8 mouse cellular contexts compared by ENCODE assay signal in genomic region chr11:115490441-115491355, GRCm38 (mm10). TPM values are rescaled to one million over a fixed set of nuclear protein-coding genes. Genes with fewer than 3 reads are reported as not detected.
DNase-seq lines count a peak whose midpoint lies in the region; ATAC-seq and TF ChIP-seq lines count a peak whose summit lies in the region.

No protein-coding gene starts in this region.

- peak overlapping the region; percentile 53 for H3K9ac ChIP-seq in heart, embryonic 15.5 days
- H3K9ac ChIP-seq in MEL (ENCODE audit: control insufficient read depth, low read depth, low read length, poor library complexity, severe bottlenecking): peak overlapping the region; percentile 74
- peak overlapping the region; percentile 83 for H3K9ac ChIP-seq in forebrain, embryonic 11.5 days (ENCODE audit: low read length)
- H3K9ac ChIP-seq in liver, embryonic 12.5 days: peak overlapping the region; percentile 81

- peak overlapping the region; percentile 85 for H3K4me2 ChIP-seq in heart, embryonic 15.5 days
- H3K4me2 ChIP-seq in forebrain, embryonic 11.5 days (ENCODE audit: low read depth, low read length, severe bottlenecking): peak overlapping the region; percentile 87
- H3K4me2 ChIP-seq in liver, embryonic 12.5 days: peak overlapping the region; percentile 93

- H3K79me2 ChIP-seq in MEL (ENCODE audit: control insufficient read depth, insufficient read depth, low read length, poor library complexity): peaks cover 13% of the 10 kb centered on the region

- H3K27me3 ChIP-seq in heart, embryonic 15.5 days: no peaks in the 10 kb centered on the region
- H3K27me3 ChIP-seq in MEL (ENCODE audit: control insufficient read depth in 1 of 2, insufficient read depth in 2 of 2, low read length in 2 of 2): no peaks in the 10 kb centered on the region
- no peaks in the 10 kb centered on the region for H3K27me3 ChIP-seq in forebrain, embryonic 11.5 days (ENCODE audit: control insufficient read depth, insufficient read depth, low read length)
- H3K27me3 ChIP-seq in liver, embryonic 12.5 days (replicated peaks): no peaks in the 10 kb centered on the region

- no peak for TF ChIP-seq CTCF in MEL (IDR thresholded peaks at IDR 0.05 in 2 of 3, conservative IDR thresholded peaks at IDR 0.05 in 1 of 3; ENCODE audit: control insufficient read depth in 1 of 3, insufficient read depth in 1 of 3, low read depth in 2 of 3, low read length in 3 of 3, poor library complexity in 1 of 3, severe bottlenecking in 1 of 3)

- no peak for DNase-seq in heart, postnatal 25 days (ENCODE audit: low spot score)
- DNase-seq in MEL (ENCODE audit: low read depth, low spot score) (no peak), MN1 (ENCODE audit: low spot score) (no peak)
- DNase-seq in forebrain, embryonic 11.5 days (ENCODE audit: low spot score): no peak
- DNase-seq in left cerebral cortex, postnatal 4 days: no peak
- no peak for DNase-seq in spleen, postnatal 4 days (ENCODE audit: low spot score in 2 of 2)

- ATAC-seq in heart, embryonic 15.5 days (replicated peaks; ENCODE audit: insufficient number of reproducible peaks, insufficient read depth, low FRiP score, low read depth): no peak
- ATAC-seq in forebrain, embryonic 11.5 days (replicated peaks; ENCODE audit: low FRiP score): peak; percentile 68
- ATAC-seq in liver, embryonic 12.5 days: peak; percentile 20

- TF ChIP-seq POLR2A in MEL (IDR thresholded peaks at IDR 0.05; ENCODE audit: control insufficient read depth in 1 of 2, insufficient read depth in 1 of 2, low read depth in 1 of 2, low read length in 2 of 2, poor library complexity in 1 of 2): no peak

- H3K4me1 ChIP-seq in heart, embryonic 15.5 days (replicated peaks): peaks cover 16% of the 10 kb centered on the region
- peaks cover 2 to 12% of the 10 kb centered on the region in 2 experiments; a peak in 3 of 4 replicates for H3K4me1 ChIP-seq in MEL (ENCODE audit: control insufficient read depth in 1 of 2, insufficient read depth in 2 of 2, low read length in 2 of 2)
- H3K4me1 ChIP-seq in forebrain, embryonic 11.5 days (replicated peaks; ENCODE audit: control insufficient read depth, insufficient read depth, low read length): peaks cover 3% of the 10 kb centered on the region; the same call in 1 of the 2 replicates
- peaks cover 25% of the 10 kb centered on the region for H3K4me1 ChIP-seq in liver, embryonic 12.5 days

- 27% methylated on average over 25 of the region's 25 CpGs for WGBS in heart, embryonic 15.5 days
- 25% methylated on average over 25 of the region's 25 CpGs for WGBS in forebrain, embryonic 11.5 days
- WGBS in liver, embryonic 12.5 days (ENCODE audit: insufficient replicate concordance): 24% methylated on average over 25 of the region's 25 CpGs

- no peaks in the 10 kb centered on the region for H3K9me3 ChIP-seq in heart, embryonic 15.5 days (replicated peaks)
- H3K9me3 ChIP-seq in MEL (replicated peaks; ENCODE audit: insufficient read depth, low read length): no peaks in the 10 kb centered on the region
- H3K9me3 ChIP-seq in forebrain, embryonic 11.5 days (ENCODE audit: control insufficient read depth, low read length): no peaks in the 10 kb centered on the region
- no peaks in the 10 kb centered on the region for H3K9me3 ChIP-seq in liver, embryonic 12.5 days (replicated peaks)

- peaks cover 3% of the 10 kb centered on the region for H3K36me3 ChIP-seq in heart, embryonic 15.5 days
- H3K36me3 ChIP-seq in MEL (ENCODE audit: control insufficient read depth in 1 of 2, insufficient read depth in 2 of 2, low read length in 2 of 2): 0 out of 4 replicates have a peak, but pooled peaks cover 0 to 3% of the 10 kb centered on the region in 2 experiments
- H3K36me3 ChIP-seq in forebrain, embryonic 11.5 days (ENCODE audit: control insufficient read depth, insufficient read depth, low read length): no peaks in the 10 kb centered on the region
- H3K36me3 ChIP-seq in liver, embryonic 12.5 days: peaks cover 14% of the 10 kb centered on the region

- H3K27ac ChIP-seq in heart, embryonic 15.5 days: no peak overlapping the region
- H3K27ac ChIP-seq in MEL (ENCODE audit: control insufficient read depth, low read depth, low read length): no peak overlapping the region
- H3K27ac ChIP-seq in forebrain, embryonic 11.5 days (ENCODE audit: low read depth, low read length): peak overlapping the region; percentile 57; the same call in 1 of the 2 replicates
- peak overlapping the region; percentile 86 for H3K27ac ChIP-seq in liver, embryonic 12.5 days

- no peak for TF ChIP-seq EP300 in MEL (IDR thresholded peaks at IDR 0.05; ENCODE audit: low read depth in 1 of 2, low read length in 2 of 2)

- intact Hi-C loops in heart, postnatal 25 days (cut with DNase I): loop anchor here (2.0 kb wide), 2 partner anchors 22 to 44 kb away; no protein-coding TSS in a partner anchor
- intact Hi-C loops in left cerebral cortex, postnatal 4 days (cut with DNase I): no loop called here

- no peak for TF ChIP-seq RAD21 in MEL (IDR thresholded peaks at IDR 0.05; ENCODE audit: low read depth, low read length)

- H3K4me3 ChIP-seq in heart, embryonic 15.5 days: peak overlapping the region; percentile 73
- H3K4me3 ChIP-seq in MEL (ENCODE audit: control insufficient read depth in 1 of 2, insufficient read depth in 1 of 2, low read depth in 2 of 2, low read length in 2 of 2): peak overlapping the region in 1 of 2 experiments; percentile 83; a peak in 3 of 4 replicates
- peak overlapping the region; percentile 68 for H3K4me3 ChIP-seq in forebrain, embryonic 11.5 days (ENCODE audit: low read depth, low read length)
- H3K4me3 ChIP-seq in liver, embryonic 12.5 days: peak overlapping the region; percentile 76

TF ChIP-seq in MEL, 35 proteins besides CTCF, POLR2A, EP300 and RAD21 (continues in another document):
- TF ChIP-seq NRF1 (IDR thresholded peaks at IDR 0.05; ENCODE audit: insufficient read depth, low read depth, low read length, poor library complexity, severe bottlenecking) (no peak), ZMIZ1 (IDR thresholded peaks at IDR 0.05; ENCODE audit: low read depth, low read length) (no peak), POLR2AphosphoS2 (IDR thresholded peaks at IDR 0.05; ENCODE audit: low read length) (no peak), NELFE (IDR thresholded peaks at IDR 0.05; ENCODE audit: low read depth, low read length) (no peak), MXI1 (IDR thresholded peaks at IDR 0.05; ENCODE audit: low read depth, low read length) (no peak), CHD1 (IDR thresholded peaks at IDR 0.05; ENCODE audit: low read depth, low read length) (no peak)

RNA-seq across cellular contexts. Expression of gene Nt5c, which starts 1.0 kb away (rescaled TPM):
- 49.6 and 62.1 TPM in 2 replicates for polyA plus RNA-seq in heart, embryonic 15.5 days (2015; fragmentation: Nextera tagmentation; extraction: Ambion mirVana)
- 10 to 100 TPM; 13.9 to 14.9 TPM for total RNA-seq in heart, postnatal 25 days (2021)
- total RNA-seq in MEL (2012; rRNA removed): 96.6 and 99.3 TPM in 2 replicates
- polyA plus RNA-seq in MEL (2012; ENCODE audit: insufficient read depth in 1 of 2, insufficient read length in 2 of 2, low read depth in 1 of 2, low replicate concordance in 2 of 2, missing spikeins in 1 of 2): 100 to 1,000 TPM in 1 of 2 experiments, not detected in 1; 102 TPM
- polyA plus RNA-seq in forebrain, embryonic 11.5 days (2014; fragmentation: Nextera tagmentation; extraction: Ambion mirVana): 72.6 and 78.5 TPM in 2 replicates
- 68.4 and 69.0 TPM in 2 replicates for polyA plus RNA-seq in liver, embryonic 12.5 days (2016; fragmentation: Nextera tagmentation; extraction: Ambion mirVana)
- 10 to 100 TPM; 57.4 to 70.8 TPM for total RNA-seq in left cerebral cortex, postnatal 4 days (2021)

RNA-seq across cellular contexts. Expression of gene Armc7, which starts 15.2 kb away (rescaled TPM):
- polyA plus RNA-seq in heart, embryonic 15.5 days (2015; fragmentation: Nextera tagmentation; extraction: Ambion mirVana): 4.6 and 6.2 TPM in 2 replicates
- total RNA-seq in heart, postnatal 25 days (2021): 1 to 10 TPM; 1.4 to 2.3 TPM
- 7.0 and 9.1 TPM in 2 replicates for total RNA-seq in MEL (2012; rRNA removed)
- 10 to 100 TPM in 1 of 2 experiments, not detected in 1; 13.1 TPM for polyA plus RNA-seq in MEL (2012; ENCODE audit: insufficient read depth in 1 of 2, insufficient read length in 2 of 2, low read depth in 1 of 2, low replicate concordance in 2 of 2, missing spikeins in 1 of 2)
- polyA plus RNA-seq in forebrain, embryonic 11.5 days (2014; fragmentation: Nextera tagmentation; extraction: Ambion mirVana): 8.9 and 9.7 TPM in 2 replicates
- 4.0 and 4.2 TPM in 2 replicates for polyA plus RNA-seq in liver, embryonic 12.5 days (2016; fragmentation: Nextera tagmentation; extraction: Ambion mirVana)
- total RNA-seq in left cerebral cortex, postnatal 4 days (2021): 10 to 100 TPM in 1 of 2 experiments, 1 to 10 TPM in 1; 9.9 to 10.2 TPM

RNA-seq across cellular contexts. Expression of gene Jpt1, which starts 23.5 kb away (rescaled TPM):
- polyA plus RNA-seq in heart, embryonic 15.5 days (2015; fragmentation: Nextera tagmentation; extraction: Ambion mirVana): 480 and 515 TPM in 2 replicates
- total RNA-seq in heart, postnatal 25 days (2021): 100 to 1,000 TPM; 121 to 135 TPM
- 331 and 353 TPM in 2 replicates for total RNA-seq in MEL (2012; rRNA removed)
- 100 to 1,000 TPM in 1 of 2 experiments, not detected in 1; 382 TPM for polyA plus RNA-seq in MEL (2012; ENCODE audit: insufficient read depth in 1 of 2, insufficient read length in 2 of 2, low read depth in 1 of 2, low replicate concordance in 2 of 2, missing spikeins in 1 of 2)
- polyA plus RNA-seq in forebrain, embryonic 11.5 days (2014; fragmentation: Nextera tagmentation; extraction: Ambion mirVana): 961 and 989 TPM in 2 replicates
- 307 and 318 TPM in 2 replicates for polyA plus RNA-seq in liver, embryonic 12.5 days (2016; fragmentation: Nextera tagmentation; extraction: Ambion mirVana)
- total RNA-seq in left cerebral cortex, postnatal 4 days (2021): 100 to 1,000 TPM; 803 to 865 TPM

RNA-seq across cellular contexts. Expression of gene Slc16a5, which starts 28.4 kb away (rescaled TPM):
- polyA plus RNA-seq in heart, embryonic 15.5 days (2015; fragmentation: Nextera tagmentation; extraction: Ambion mirVana): 0.57 and 5.0 TPM in 2 replicates
- total RNA-seq in heart, postnatal 25 days (2021): not detected
- total RNA-seq in MEL (2012; rRNA removed): 0.07 TPM in 1 of 2 replicates, not detected in the other
- under 1 TPM in 1 of 2 experiments, not detected in 1; 0.26 TPM for polyA plus RNA-seq in MEL (2012; ENCODE audit: insufficient read depth in 1 of 2, insufficient read length in 2 of 2, low read depth in 1 of 2, low replicate concordance in 2 of 2, missing spikeins in 1 of 2)
- polyA plus RNA-seq in forebrain, embryonic 11.5 days (2014; fragmentation: Nextera tagmentation; extraction: Ambion mirVana): 0.16 and 0.24 TPM in 2 replicates
- 0.08 and 0.10 TPM in 2 replicates for polyA plus RNA-seq in liver, embryonic 12.5 days (2016; fragmentation: Nextera tagmentation; extraction: Ambion mirVana)
- total RNA-seq in left cerebral cortex, postnatal 4 days (2021): not detected

RNA-seq across cellular contexts. Expression of gene Sumo2, which starts 45.4 kb away (rescaled TPM):
- polyA plus RNA-seq in heart, embryonic 15.5 days (2015; fragmentation: Nextera tagmentation; extraction: Ambion mirVana): 566 and 571 TPM in 2 replicates
- 100 to 1,000 TPM; 165 to 177 TPM for total RNA-seq in heart, postnatal 25 days (2021)
- total RNA-seq in MEL (2012; rRNA removed): 653 and 657 TPM in 2 replicates
- polyA plus RNA-seq in MEL (2012; ENCODE audit: insufficient read depth in 1 of 2, insufficient read length in 2 of 2, low read depth in 1 of 2, low replicate concordance in 2 of 2, missing spikeins in 1 of 2): 100 to 1,000 TPM in 1 of 2 experiments, not detected in 1; 556 TPM
- 1,384 and 1,509 TPM in 2 replicates for polyA plus RNA-seq in forebrain, embryonic 11.5 days (2014; fragmentation: Nextera tagmentation; extraction: Ambion mirVana)
- 574 and 585 TPM in 2 replicates for polyA plus RNA-seq in liver, embryonic 12.5 days (2016; fragmentation: Nextera tagmentation; extraction: Ambion mirVana)
- 100 to 1,000 TPM; 439 to 466 TPM for total RNA-seq in left cerebral cortex, postnatal 4 days (2021)

Comparison
In these comparisons a context has a peak if more than half of its experiments do, and no peak if none do; other contexts are left out.
1. H3K27ac ChIP-seq: peak in forebrain, embryonic 11.5 days (single experiment) and liver, embryonic 12.5 days (single experiment); none in heart, embryonic 15.5 days (single experiment) and MEL (single experiment).
2. Peak in every context shown above with its lines, with median percentiles within 50 percentile points of each other: H3K4me2 ChIP-seq and H3K9ac ChIP-seq.